Mouse (Mus musculus) bone marrow, adult 2 months (tissue): Measurements from ENCODE around the gene Zfp319.

Experiments
- CTCF ChIP-seq: fragments of 200-500 bp; IDR thresholded peaks from 2 replicates; pipeline ENCODE4 v1.5.1; 2011; ENCODE audit warnings: low read length, control low read depth; ENCODE audit not compliant: control insufficient read depth, insufficient read depth
- POLR2A ChIP-seq: fragments of 200-500 bp; IDR thresholded peaks from 2 replicates; pipeline ENCODE4 v1.6.1; 2011; ENCODE audit warnings: low read depth, mild to moderate bottlenecking, control low read depth, low read length, borderline replicate concordance; ENCODE audit not compliant: control insufficient read depth

GRCm38 (mm10) chr8:95327866-95328465 is 3.8 kb downstream of the Zfp319 start:
- TF ChIP-seq POLR2A (no peak), CTCF (no peak)
